Mouse (Mus musculus) heart, postnatal 14 days (tissue): ENCODE measurements around the gene Fbln7. TPM values are rescaled to one million over a fixed set of nuclear protein-coding genes. Genes with fewer than 3 reads are reported as not detected.

ENCODE experiments used
- DNase-seq, 2 experiments: peaks; one replicate each; pipeline ENCODE4 v3.0.0; 2021 to 2022
- intact Hi-C: fragments of 180-260 bp; cut with DNase I; formaldehyde crosslinking; loops from one replicate; pipeline ENCODE4 v1.15.1; 2025
- long read RNA-seq, 2 experiments: library from polyadenylated mRNA; stranded (forward); transcript quantifications; one replicate each; pipeline ENCODE4 v2.0.0; 2021
- total RNA-seq, 2 experiments: library from RNA; stranded (reverse); gene quantifications; 2 replicates each; pipeline ENCODE4 v1.2.3; 2021

Gene Fbln7
- under 1 TPM; 0.73 to 0.98 TPM for total RNA-seq
- long read RNA-seq, experiment 1, transcript Fbln7-201 (8 exons, 2,905 nt), result major isoform, 5 of 5 reads
- long read RNA-seq, experiment 1, partial matches to known transcripts, result 0 of 5 reads
- long read RNA-seq, experiment 1, other reads (novel, unspliced or antisense), result 0 of 5 reads
- long read RNA-seq, experiment 2, partial matches to known transcripts, result 0 of 3 reads
- long read RNA-seq, experiment 2, other reads (novel, unspliced or antisense), result 2 of 3 reads

GRCm38 (mm10) chr2:128862636-128863035 is at the start of gene Fbln7:
Fbln7 (plus strand) TSS chr2:128862981.
- DNase-seq, result no peak
- intact Hi-C loops, result no loop called here

GRCm38 (mm10) chr2:128816311-128816710 is 46.5 kb upstream of the Fbln7 start:
- intact Hi-C loops, result loop anchor here (5.0 kb wide), 1 partner anchor 64 kb away; no protein-coding TSS in a partner anchor

GRCm38 (mm10) chr2:128816916-128817315 is 45.9 kb upstream of the Fbln7 start:
- intact Hi-C loops, result loop anchor here (1.0 to 5.0 kb wide), 2 partner anchors 65 to 119 kb away; partner anchors contain the start of gene Mertk
- DNase-seq, result no peak

More at GRCm38 (mm10) chr2:128816311-128816710, 46.5 kb upstream of the Fbln7 start:
- DNase-seq, result no peak

GRCm38 (mm10) chr2:128817387-128817785 is 45.4 kb upstream of the Fbln7 start:
- no peak for DNase-seq
- intact Hi-C loops, result loop anchor here (1.0 to 5.0 kb wide), 2 partner anchors 65 to 119 kb away; partner anchors contain the start of gene Mertk

GRCm38 (mm10) chr2:128817786-128818681 is 44.7 kb upstream of the Fbln7 start, which contains the start of gene Tmem87b:
Tmem87b (plus strand) TSS chr2:128818118.
- peak; percentile 97 to 99 for DNase-seq
- intact Hi-C loops, result loop anchor here (1.0 to 5.0 kb wide), 2 partner anchors 66 to 120 kb away; partner anchors contain the start of gene Mertk

- intact Hi-C loops, result loop anchor here (5.0 kb wide), 1 partner anchor 67 kb away; no protein-coding TSS in a partner anchor
- DNase-seq, result peak in 1 of 2 experiments; percentile 13
Observed at GRCm38 (mm10) chr2:128818956-128819643, 43.7 kb upstream of the Fbln7 start.

- DNase-seq, result no peak
- intact Hi-C loops, result no loop called here
Observed at GRCm38 (mm10) chr2:128820631-128821030, 42.1 kb upstream of the Fbln7 start.

- DNase-seq, result no peak
- intact Hi-C loops, result no loop called here
Observed at GRCm38 (mm10) chr2:128823893-128824292, 38.9 kb upstream of the Fbln7 start.

GRCm38 (mm10) chr2:128827787-128828186 is 35.0 kb upstream of the Fbln7 start:
- intact Hi-C loops, result no loop called here
- DNase-seq, result no peak

- intact Hi-C loops, result no loop called here
- no peak for DNase-seq
Observed at GRCm38 (mm10) chr2:128832611-128833010, 30.2 kb upstream of the Fbln7 start.

GRCm38 (mm10) chr2:128833035-128833434 is 29.7 kb upstream of the Fbln7 start:
- no peak for DNase-seq
- intact Hi-C loops, result no loop called here

- DNase-seq, result no peak
Observed at GRCm38 (mm10) chr2:128833435-128833834, 29.3 kb upstream of the Fbln7 start.

GRCm38 (mm10) chr2:128837531-128837930 is 25.2 kb upstream of the Fbln7 start:
- no peak for DNase-seq
- intact Hi-C loops, result no loop called here

More at GRCm38 (mm10) chr2:128833435-128833834, 29.3 kb upstream of the Fbln7 start:
- intact Hi-C loops, result no loop called here

- no peak for DNase-seq
- intact Hi-C loops, result no loop called here
Observed at GRCm38 (mm10) chr2:128838611-128839010, 24.2 kb upstream of the Fbln7 start.

GRCm38 (mm10) chr2:128839501-128839900 is 23.3 kb upstream of the Fbln7 start:
- intact Hi-C loops, result no loop called here

GRCm38 (mm10) chr2:128842437-128842836 is 20.3 kb upstream of the Fbln7 start:
- intact Hi-C loops, result no loop called here
- no peak for DNase-seq

More at GRCm38 (mm10) chr2:128839501-128839900, 23.3 kb upstream of the Fbln7 start:
- DNase-seq, result no peak

GRCm38 (mm10) chr2:128850036-128850435 is 12.7 kb upstream of the Fbln7 start:
- intact Hi-C loops, result no loop called here
- no peak for DNase-seq

GRCm38 (mm10) chr2:128856673-128857072 is 6.1 kb upstream of the Fbln7 start:
- intact Hi-C loops, result no loop called here

GRCm38 (mm10) chr2:128858962-128859361 is 3.8 kb upstream of the Fbln7 start:
- DNase-seq, result no peak
- intact Hi-C loops, result no loop called here

More at GRCm38 (mm10) chr2:128856673-128857072, 6.1 kb upstream of the Fbln7 start:
- DNase-seq, result no peak

- intact Hi-C loops, result no loop called here
- DNase-seq, result no peak
Observed at GRCm38 (mm10) chr2:128859861-128860260, 2.9 kb upstream of the Fbln7 start.
